Mouse (Mus musculus) lung, postnatal 0 days (tissue): ENCODE measurements around the gene Timm22. TPM values are rescaled to one million over a fixed set of nuclear protein-coding genes. Genes with fewer than 3 reads are reported as not detected.

Experiments used
- ATAC-seq: fragments of 200-750 bp; cut with Nextera tagmentation; 2 replicates; pipeline ENCODE4 v1.8.0; 2017; ENCODE audit warnings: moderate library complexity
- DNase-seq: peaks from one replicate; pipeline ENCODE4 v3.0.0-alpha.2; 2016; ENCODE audit warnings: low spot score
- H3K27ac ChIP-seq: fragments of 300-500 bp; sonication (generic); 2 replicates; pipeline ENCODE4 v1.5.1; 2014; ENCODE audit warnings: antibody characterized with exemption, mild to moderate bottlenecking, low read length, mixed read lengths
- H3K27me3 ChIP-seq: fragments of 300-500 bp; sonication (generic); replicated peaks from 2 replicates; pipeline ENCODE4 v1.6.1; 2014; ENCODE audit warnings: low read length, mixed read lengths; ENCODE audit not compliant: insufficient read depth
- H3K36me3 ChIP-seq: fragments of 300-500 bp; sonication (generic); 2 replicates; pipeline ENCODE4 v1.6.1; 2014; ENCODE audit warnings: low read length, mixed read lengths; ENCODE audit not compliant: insufficient read depth
- H3K4me1 ChIP-seq: fragments of 300-500 bp; sonication (generic); 2 replicates; pipeline ENCODE4 v1.6.1; 2014; ENCODE audit warnings: antibody characterized with exemption, low read depth, low read length, mixed read lengths; ENCODE audit not compliant: insufficient read depth
- H3K4me2 ChIP-seq: fragments of 300-500 bp; sonication (generic); replicated peaks from 2 replicates; pipeline ENCODE4 v1.6.1; 2014; ENCODE audit warnings: low read depth, mild to moderate bottlenecking, low read length, moderate library complexity, mixed read lengths
- H3K4me3 ChIP-seq: fragments of 300-500 bp; sonication (generic); 2 replicates; pipeline ENCODE4 v1.5.1; 2014; ENCODE audit warnings: low read depth, low read length
- H3K9ac ChIP-seq: fragments of 300-500 bp; sonication (generic); replicated peaks from 2 replicates; pipeline ENCODE4 v1.6.1; 2014; ENCODE audit warnings: low read depth, mild to moderate bottlenecking
- H3K9me3 ChIP-seq: fragments of 300-500 bp; sonication (generic); 2 replicates; pipeline ENCODE4 v1.6.1; 2016; ENCODE audit warnings: low read length, mixed read lengths
- CTCF ChIP-seq: IDR thresholded peaks from 2 replicates; pipeline ENCODE4 v1.5.1; 2016; ENCODE audit warnings: antibody characterized with exemption, mild to moderate bottlenecking
- EP300 ChIP-seq: IDR thresholded peaks from 2 replicates; pipeline ENCODE4 v1.6.1; 2016; ENCODE audit warnings: antibody characterized with exemption, mild to moderate bottlenecking, control low read depth
- WGBS: fragments of 180-500 bp; shearing (Covaris S2); extraction: QIAGEN DNeasy Blood & Tissue Kit; methylation state at CpG from one replicate; pipeline ENCODE4 v1.1.7; 2014; 5-methylcytosine and 5-hydroxymethylcytosine counted together
- polyA plus RNA-seq: library from polyadenylated mRNA; unstranded; fragments of >200 nt; fragmentation: Nextera tagmentation; extraction: Ambion mirVana; gene quantifications from 2 replicates; pipeline ENCODE4 v1.2.1, GENCODE M21; 2015

Timm22 gene
- polyA plus RNA-seq, 1 experiment from 2014 or later = 81.7 TPM

- TF ChIP-seq EP300 = no peak
- no peak for TF ChIP-seq CTCF
- H3K9ac ChIP-seq = no peak overlapping the region
- 73% methylated on average over 4 of the region's 4 CpGs for WGBS
- no peak for ATAC-seq
- H3K27me3 ChIP-seq = no peaks in the 10 kb centered on the region
- no peak for DNase-seq
- no peak overlapping the region for H3K4me2 ChIP-seq
- no peaks in the 10 kb centered on the region for H3K9me3 ChIP-seq
- no peaks in the 10 kb centered on the region for H3K36me3 ChIP-seq
- peaks cover 11% of the 10 kb centered on the region; the same call in 1 of the 2 replicates for H3K4me1 ChIP-seq
- no peak overlapping the region for H3K4me3 ChIP-seq
- H3K27ac ChIP-seq = no peak overlapping the region
Measured at GRCm38 (mm10) chr11:76465879-76466278, 59.1 kb downstream of the Timm22 start.

Other genes with a start within 250 kb of the Timm22 start
- 28.5 and 29.7 TPM in 2 replicates for gene Vps53, start 227.3 kb upstream of the Timm22 start, polyA plus RNA-seq
- 27.0 and 33.8 TPM in 2 replicates for gene Fam57a, start 227.3 kb upstream of the Timm22 start, polyA plus RNA-seq
- 0.77 and 0.87 TPM in 2 replicates for gene Dbil5, start 189.3 kb upstream of the Timm22 start, polyA plus RNA-seq
- 8.8 and 13.8 TPM in 2 replicates for gene Gemin4, start 189.3 kb upstream of the Timm22 start, polyA plus RNA-seq
- gene Mrm3, start 163.2 kb upstream of the Timm22 start, polyA plus RNA-seq = 7.7 and 8.0 TPM in 2 replicates
- 85.9 and 99.6 TPM in 2 replicates for gene Glod4, start 163.2 kb upstream of the Timm22 start, polyA plus RNA-seq
- gene Nxn, start 7.8 kb upstream of the Timm22 start, polyA plus RNA-seq = 11.7 and 11.9 TPM in 2 replicates
- gene Abr, start 215.4 kb downstream of the Timm22 start, polyA plus RNA-seq = 16.6 and 17.2 TPM in 2 replicates